Mouse (Mus musculus): ENCODE results near the gene Lrch3.

GRCm38 (mm10) chr16:32901360-32902050, 12.4 kb upstream of the Lrch3 start:
- no peak for TF ChIP-seq TAL1 (IDR thresholded peaks at IDR 0.05; ENCODE audit: low read length)
- no peak for TF ChIP-seq GATA1 (IDR thresholded peaks at IDR 0.05; ENCODE audit: low read length)

All from erythroblast, embryonic 14.5 days (primary cell).